Mouse (Mus musculus) thymus, adult 2 months (tissue): ENCODE results near the gene Cyp2c67.

Experiments
- CTCF ChIP-seq: fragments of 200-500 bp; IDR thresholded peaks from 2 replicates; pipeline ENCODE4 v1.5.1; 2012; ENCODE audit warnings: mild to moderate bottlenecking, control low read depth, low read length, moderate library complexity, borderline replicate concordance; ENCODE audit not compliant: control insufficient read depth, poor library complexity, insufficient read depth; ENCODE audit errors: extremely low read depth
- POLR2A ChIP-seq: fragments of 200-500 bp; IDR thresholded peaks from 2 replicates; pipeline ENCODE4 v1.6.1; 2012; ENCODE audit warnings: mild to moderate bottlenecking, low read length, control low read depth, moderate library complexity; ENCODE audit not compliant: control insufficient read depth, poor library complexity, insufficient read depth; ENCODE audit errors: extremely low read depth

DNA sequence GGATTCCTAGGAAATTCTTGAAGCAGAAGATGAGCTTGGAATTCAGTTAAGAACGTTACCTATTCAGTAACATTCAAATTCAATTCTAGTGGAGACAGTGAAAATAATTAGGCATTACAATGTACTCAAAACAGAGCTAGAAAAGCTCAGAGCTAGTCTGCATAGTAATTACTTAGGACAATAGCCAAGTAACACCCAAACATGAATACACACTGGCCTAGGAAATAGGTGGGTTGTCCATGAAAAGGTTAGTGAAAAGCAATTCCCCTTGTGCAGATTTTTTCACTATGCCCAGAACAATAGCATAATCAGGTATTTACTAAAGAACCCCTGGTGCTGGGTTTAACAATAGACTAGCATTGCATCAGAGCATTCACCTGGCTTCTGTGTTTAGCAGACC is 3.5 kb upstream of the Cyp2c67 start:
- TF ChIP-seq POLR2A (no peak), CTCF (no peak)
